Mouse (Mus musculus): Measurements from ENCODE around the gene Lrmp.

- TF ChIP-seq CTCF (IDR thresholded peaks at IDR 0.05 in 2 of 3, conservative IDR thresholded peaks at IDR 0.05 in 1 of 3; ENCODE audit: control insufficient read depth in 1 of 3, insufficient read depth in 1 of 3, low read depth in 2 of 3, low read length in 3 of 3, poor library complexity in 1 of 3, severe bottlenecking in 1 of 3) (no peak), USF1 (IDR thresholded peaks at IDR 0.05; ENCODE audit: low read depth, low read length) (no peak), ZNF384 (IDR thresholded peaks at IDR 0.05; ENCODE audit: low read depth, low read length) (no peak), ETS1 (IDR thresholded peaks at IDR 0.05; ENCODE audit: low read depth, low read length) (no peak), TCF12 (IDR thresholded peaks at IDR 0.05; ENCODE audit: low read depth, low read length) (no peak), POLR2A (IDR thresholded peaks at IDR 0.05; ENCODE audit: control insufficient read depth in 1 of 2, insufficient read depth in 1 of 2, low read depth in 1 of 2, low read length in 2 of 2, poor library complexity in 1 of 2) (no peak), TAL1 (IDR thresholded peaks at IDR 0.05; ENCODE audit: low read length) (no peak), ZC3H11A (IDR thresholded peaks at IDR 0.05; ENCODE audit: low read depth, low read length) (no peak), MEF2A (IDR thresholded peaks at IDR 0.05; ENCODE audit: extremely low read depth, insufficient replicate concordance, low read depth, low read length, poor library complexity, severe bottlenecking) (no peak), KAT2A (conservative IDR thresholded peaks at IDR 0.05; ENCODE audit: low read depth, low read length) (no peak), MAZ (IDR thresholded peaks at IDR 0.05; ENCODE audit: low read depth, low read length) (no peak)
These were observed 14.5 kb upstream of the Lrmp start for GRCm38 (mm10) chr6:145100923-145101322.

Measured in MEL (cell line).